Mouse (Mus musculus): ENCODE measurements around the gene Tenm4. TPM values are rescaled to one million over a fixed set of nuclear protein-coding genes. Genes with fewer than 3 reads are reported as not detected.

The Tenm4 gene
- polyA plus RNA-seq, 3 experiments from 2014 or later = 0.05 TPM; not detected in 2

DNA sequence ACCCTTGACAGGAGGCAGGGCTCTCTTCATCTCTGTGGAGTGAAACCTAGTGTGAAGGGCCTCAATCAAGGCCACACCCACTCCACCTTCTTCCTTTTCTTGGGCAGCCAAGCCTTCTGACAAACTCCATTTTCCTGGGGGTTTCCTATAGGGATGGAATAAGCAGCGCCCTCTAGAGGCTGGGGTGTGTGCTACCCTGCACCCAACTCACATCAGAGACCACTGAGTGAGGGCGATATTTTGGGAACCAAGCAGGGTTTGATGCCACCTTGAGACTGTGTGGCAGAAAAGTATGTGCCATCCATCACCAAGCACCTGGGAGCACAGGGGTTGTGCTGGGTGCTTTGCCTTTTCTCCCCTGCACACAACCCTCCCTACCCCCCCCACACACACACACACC is 483.2 kb downstream of the Tenm4 start:
- ATAC-seq = no peak

DNA sequence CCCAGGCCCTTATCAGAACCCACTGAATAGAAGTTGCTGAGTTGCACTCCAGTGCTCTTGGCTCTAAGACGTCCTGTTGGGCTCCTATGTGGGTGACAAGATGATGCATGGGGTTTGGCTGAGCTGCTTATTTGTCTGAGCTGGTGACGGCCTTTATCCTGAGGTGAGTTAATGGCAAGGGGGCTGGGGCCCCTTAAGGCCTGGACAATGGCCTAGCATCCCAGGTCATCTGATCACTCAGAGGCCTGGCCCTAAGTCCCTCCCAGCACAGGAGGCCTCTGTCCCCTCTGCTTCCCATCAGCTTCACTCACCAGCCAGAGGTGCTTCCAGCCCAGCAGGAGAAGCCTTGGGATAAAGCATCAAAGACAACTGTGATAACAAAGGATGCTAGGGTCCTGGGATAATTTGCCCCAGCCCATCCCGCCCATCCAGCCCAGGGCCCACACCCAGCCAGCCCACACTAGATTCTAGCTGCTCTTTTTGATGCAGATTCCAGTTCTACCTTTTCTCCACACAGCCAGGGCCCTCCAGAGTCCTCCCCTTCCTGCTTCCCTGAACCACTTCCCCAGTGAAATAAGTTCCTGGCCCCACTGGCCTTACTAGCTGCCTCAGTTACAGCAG is 484.2 kb downstream of the Tenm4 start:
- no peak for ATAC-seq

GRCm38 (mm10) chr7:96657101-96657830 is 486.2 kb downstream of the Tenm4 start:
- no peak for ATAC-seq

GRCm38 (mm10) chr7:96657857-96658580 is 487.0 kb downstream of the Tenm4 start:
- no peak for ATAC-seq

GRCm38 (mm10) chr7:96660907-96661306 is 489.9 kb downstream of the Tenm4 start:
- no peak for ATAC-seq

GRCm38 (mm10) chr7:96661352-96662169 is 490.5 kb downstream of the Tenm4 start:
- no peak for ATAC-seq

DNA sequence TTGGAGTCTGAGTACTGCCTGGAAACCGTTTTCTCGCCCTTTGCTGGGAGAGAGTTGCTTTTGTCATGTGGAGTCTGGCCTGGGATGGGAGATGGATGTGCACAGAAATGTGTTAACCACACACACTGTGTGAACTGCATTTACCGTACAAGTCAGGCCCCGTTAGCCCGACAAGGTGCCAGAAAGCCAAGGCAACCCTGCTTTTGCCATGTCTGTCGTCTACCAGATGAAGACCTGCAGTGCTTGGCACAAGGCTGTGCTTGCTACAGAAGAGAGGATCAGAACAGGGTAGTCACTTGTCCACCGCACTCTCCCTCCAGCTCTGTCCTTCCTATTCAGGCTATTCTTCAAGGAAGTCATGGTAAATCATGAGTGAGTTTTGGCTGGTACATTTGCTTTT is 492.3 kb downstream of the Tenm4 start:
- no peak for ATAC-seq

DNA sequence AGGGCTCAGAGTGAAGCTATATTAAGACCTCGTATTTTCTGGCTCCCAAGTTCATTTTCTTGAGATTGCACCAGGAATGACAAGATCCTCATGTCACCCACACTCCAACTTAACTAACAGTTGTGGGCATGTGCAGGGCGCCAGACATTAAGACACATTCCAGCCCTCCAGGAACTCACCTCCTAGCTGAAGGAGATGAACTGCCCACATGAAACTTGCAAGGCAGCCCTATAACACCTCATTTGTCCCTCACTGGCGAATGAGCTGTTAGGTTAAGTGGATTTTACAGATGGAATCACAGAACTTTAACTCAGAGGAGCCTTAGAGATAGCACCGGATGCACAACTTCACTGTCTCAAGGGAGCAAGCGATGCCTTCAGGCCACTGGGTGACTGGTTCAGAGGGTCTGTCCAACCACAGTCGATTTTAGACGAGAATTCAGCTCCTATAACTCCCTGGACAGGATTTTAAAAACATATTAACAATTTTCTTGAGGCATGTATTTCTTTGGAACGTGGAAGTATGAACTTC is 495.4 kb downstream of the Tenm4 start:
- no peak for ATAC-seq

- ATAC-seq = no peak
These were observed 496.6 kb downstream of the Tenm4 start for GRCm38 (mm10) chr7:96667688-96668087.

DNA sequence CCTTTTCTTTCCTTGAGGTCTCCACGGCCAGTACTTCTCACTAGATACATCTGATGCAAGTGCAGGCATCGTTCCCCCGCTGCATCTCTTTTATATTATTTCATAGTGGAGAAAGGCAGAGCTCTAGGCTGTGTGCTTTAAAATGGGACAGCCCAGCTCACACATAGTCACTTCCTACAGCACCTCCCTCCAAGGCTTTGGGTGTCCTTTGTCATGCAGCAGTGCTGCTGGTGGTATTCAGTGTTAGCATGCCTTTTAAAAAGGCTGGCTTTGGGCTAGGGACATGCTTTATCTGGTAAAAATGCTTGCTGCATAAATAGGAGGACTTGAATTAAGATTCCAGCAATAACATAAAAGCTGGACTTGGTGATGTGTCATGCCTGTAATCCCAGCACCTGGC is 499.0 kb downstream of the Tenm4 start:
- ATAC-seq = no peak

GRCm38 (mm10) chr7:96672322-96672914 is 501.4 kb downstream of the Tenm4 start:
- no peak for ATAC-seq

DNA sequence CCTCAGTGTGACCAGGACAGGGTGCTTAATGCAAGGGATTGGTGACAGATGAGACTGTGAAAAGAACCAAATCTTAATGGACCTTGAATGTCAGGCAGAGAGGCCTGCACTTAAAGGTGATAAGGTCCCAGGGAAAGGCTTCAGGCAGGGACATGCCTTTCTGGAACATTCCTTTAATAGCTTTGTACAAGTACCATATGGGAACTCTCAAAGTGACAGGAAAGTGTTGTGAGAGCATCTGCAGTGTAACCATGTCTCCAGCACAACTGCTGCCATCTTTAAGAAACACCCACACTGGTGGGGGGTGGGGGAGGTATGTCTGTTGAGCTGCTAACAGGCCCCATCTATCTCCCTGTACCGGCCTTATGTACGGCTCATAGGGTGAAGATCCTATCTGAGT is 506.0 kb downstream of the Tenm4 start:
- no peak for ATAC-seq

DNA sequence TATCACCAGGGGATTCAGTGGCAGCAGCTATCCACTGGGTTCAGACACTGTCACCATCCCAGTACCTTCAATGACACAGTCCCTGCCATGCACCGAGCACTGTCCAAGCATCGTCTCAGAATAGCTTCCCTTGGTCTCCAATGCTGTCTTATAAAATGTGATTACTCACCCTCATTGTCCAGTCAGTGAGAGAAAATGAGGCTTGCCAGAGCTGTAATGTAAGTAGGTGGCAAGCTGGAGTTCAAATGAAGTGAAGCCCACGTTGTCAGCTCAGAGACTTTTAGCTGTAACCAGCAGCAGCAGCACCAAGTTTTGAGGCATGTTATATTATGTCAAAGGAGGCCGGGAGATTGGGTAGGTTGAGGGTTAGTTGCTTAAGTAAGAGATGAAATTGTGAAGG is 507.2 kb downstream of the Tenm4 start:
- no peak for ATAC-seq

DNA sequence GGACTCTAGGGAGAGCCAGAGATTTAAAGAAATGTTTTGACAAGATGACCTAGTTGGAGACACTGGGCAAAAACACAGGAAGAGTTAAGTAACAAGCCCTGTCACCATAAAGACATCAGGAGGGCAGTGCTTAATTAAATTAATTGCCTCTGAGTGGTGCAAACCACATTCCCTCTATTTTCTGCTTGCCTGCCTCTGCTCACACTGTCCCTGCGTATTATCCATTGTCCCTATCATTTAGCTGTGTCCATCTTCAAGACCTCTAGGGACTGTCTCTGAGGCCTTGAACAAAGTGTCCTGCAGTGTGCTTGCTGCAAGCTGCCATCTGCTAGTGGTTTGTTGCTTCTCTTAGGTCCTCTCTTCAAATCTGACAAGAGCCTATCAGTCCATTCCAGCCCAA is 508.7 kb downstream of the Tenm4 start:
- no peak for ATAC-seq

DNA sequence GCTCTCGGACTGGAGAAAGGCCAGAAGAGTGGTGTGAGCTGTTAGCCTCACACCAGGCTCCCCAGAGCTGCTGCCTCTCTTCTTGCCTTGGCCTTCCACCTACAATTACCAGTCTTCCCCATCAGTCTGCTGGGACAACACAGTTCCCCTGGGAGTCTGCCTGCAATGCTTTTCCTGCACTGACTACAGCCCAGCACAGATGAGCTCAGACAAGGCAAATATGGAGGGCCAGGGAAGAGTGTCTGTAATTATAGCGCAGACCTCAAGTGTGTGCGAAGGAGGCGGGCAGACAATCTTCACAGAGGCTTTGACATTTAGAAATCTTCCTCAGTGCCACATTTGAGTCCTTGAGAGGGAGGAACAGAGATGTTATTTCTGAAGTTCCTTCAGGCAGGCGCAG is 509.4 kb downstream of the Tenm4 start:
- no peak for ATAC-seq

DNA sequence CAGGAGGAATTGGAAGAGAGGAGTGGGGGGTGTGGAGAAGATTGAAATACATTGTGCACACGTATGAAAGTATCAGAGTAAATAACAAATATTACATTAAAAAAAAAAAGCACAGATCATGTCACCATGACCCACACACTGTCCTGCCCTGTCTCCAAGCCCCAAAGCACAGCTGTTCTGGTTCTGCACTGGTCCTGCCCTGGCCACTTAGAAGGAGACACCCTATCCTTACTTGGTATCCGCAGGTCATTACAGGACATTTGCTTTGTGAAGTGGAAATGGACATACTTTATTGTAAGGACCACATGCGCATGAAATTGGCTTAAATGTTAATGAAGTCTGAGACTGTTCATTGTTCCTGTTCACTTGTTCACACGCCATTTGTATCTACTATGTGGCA is 510.8 kb downstream of the Tenm4 start:
- no peak for ATAC-seq

- ATAC-seq = no peak
These were observed 517.1 kb downstream of the Tenm4 start for GRCm38 (mm10) chr7:96688141-96688540.

DNA sequence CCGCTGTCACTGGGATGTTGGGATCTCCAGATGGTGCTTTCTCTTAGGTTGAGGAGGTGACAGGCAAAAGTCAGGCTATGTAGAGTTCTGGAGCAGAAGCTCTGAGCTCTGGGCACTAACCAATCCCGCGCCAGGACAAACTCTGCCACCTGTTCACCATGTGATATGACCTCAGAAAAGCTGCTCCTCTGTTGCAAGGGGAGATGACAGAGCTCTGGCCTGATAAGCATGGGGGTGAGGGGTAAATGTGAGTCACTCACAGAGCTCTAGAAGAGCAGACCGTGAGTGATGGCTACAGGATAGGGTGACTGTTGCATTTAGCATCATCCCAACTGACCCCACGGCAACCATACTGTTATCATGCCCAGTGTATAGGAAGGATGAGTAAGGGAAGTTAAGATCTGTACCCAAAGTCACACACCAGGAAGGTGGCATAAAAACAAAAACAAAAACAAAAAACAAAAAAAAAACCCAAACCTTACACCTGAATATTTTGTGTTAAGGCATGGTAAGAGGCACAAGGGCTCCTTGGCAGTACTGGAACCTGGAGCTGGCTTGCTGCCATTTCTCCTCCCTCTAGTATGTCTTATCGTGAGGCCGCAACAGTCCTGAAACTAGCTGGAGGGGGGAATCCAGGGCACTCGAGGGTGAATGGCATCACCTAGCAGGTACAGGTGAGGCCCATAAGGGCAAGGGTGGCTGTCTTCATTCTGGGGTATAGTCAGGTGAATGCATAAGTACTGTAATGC is 530.2 kb downstream of the Tenm4 start:
- ATAC-seq = no peak

- no peak for ATAC-seq
These were observed 532.9 kb downstream of the Tenm4 start for GRCm38 (mm10) chr7:96703958-96704357.

GRCm38 (mm10) chr7:96705307-96706129 is 534.5 kb downstream of the Tenm4 start:
- no peak for ATAC-seq

- ATAC-seq = no peak
These were observed 535.5 kb downstream of the Tenm4 start for GRCm38 (mm10) chr7:96706531-96706930.
